Mouse (Mus musculus) lung, postnatal 0 days (tissue): ENCODE results near the gene Stac2.

Experiments
- CTCF ChIP-seq: IDR thresholded peaks from 2 replicates; pipeline ENCODE4 v1.5.1; 2016; ENCODE audit warnings: antibody characterized with exemption, mild to moderate bottlenecking
- EP300 ChIP-seq: IDR thresholded peaks from 2 replicates; pipeline ENCODE4 v1.6.1; 2016; ENCODE audit warnings: antibody characterized with exemption, mild to moderate bottlenecking, control low read depth

GRCm38 (mm10) chr11:97996691-97997090, 56.6 kb downstream of the Stac2 start:
- TF ChIP-seq CTCF, result no peak
- no peak for TF ChIP-seq EP300
